Mouse (Mus musculus) adipocyte (in vitro differentiated cells): ENCODE measurements around the gene Olfr479.
"Not testable (repeated sequence)": the region's sequence is repeated elsewhere in the genome, so short reads cannot be mapped to it uniquely, and the experiment has no call there.

Source experiments
- DNase-seq: peaks from one replicate; pipeline ENCODE4 v3.0.0-alpha.2; 2016; ENCODE audit warnings: low spot score

Gene Olfr479

GRCm38 (mm10) chr7:108050393-108050792 is at the start of gene Olfr479:
TSS of gene Olfr479 (plus strand) at chr7:108050693.
- no peak for DNase-seq

- not testable (repeated sequence) for DNase-seq
Observed at GRCm38 (mm10) chr7:108014256-108014655, 36.2 kb upstream of the Olfr479 start.

DNA sequence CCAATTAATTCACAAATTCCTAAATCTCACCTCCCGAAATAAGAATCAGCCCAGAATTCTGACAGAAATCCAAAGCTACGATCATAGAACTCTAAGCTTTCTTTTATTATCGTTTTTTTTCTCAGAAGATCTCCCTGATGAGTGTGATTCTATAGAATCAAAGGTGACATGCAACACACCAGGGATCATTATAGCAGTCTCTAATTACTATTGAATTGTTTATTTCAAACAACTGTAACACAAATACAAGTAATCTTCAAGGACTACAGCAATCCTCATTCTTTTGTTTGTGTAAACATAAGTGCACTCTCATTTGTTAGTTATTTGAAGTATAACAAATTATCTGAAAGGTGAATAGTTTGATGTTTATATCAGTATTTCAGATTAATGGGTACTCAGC is 16.6 kb upstream of the Olfr479 start, which contains the start of gene Olfr478:
TSS of gene Olfr478 (minus strand) at position 101 of the 400 bp plus-strand sequence.
- DNase-seq, result no peak

DNA sequence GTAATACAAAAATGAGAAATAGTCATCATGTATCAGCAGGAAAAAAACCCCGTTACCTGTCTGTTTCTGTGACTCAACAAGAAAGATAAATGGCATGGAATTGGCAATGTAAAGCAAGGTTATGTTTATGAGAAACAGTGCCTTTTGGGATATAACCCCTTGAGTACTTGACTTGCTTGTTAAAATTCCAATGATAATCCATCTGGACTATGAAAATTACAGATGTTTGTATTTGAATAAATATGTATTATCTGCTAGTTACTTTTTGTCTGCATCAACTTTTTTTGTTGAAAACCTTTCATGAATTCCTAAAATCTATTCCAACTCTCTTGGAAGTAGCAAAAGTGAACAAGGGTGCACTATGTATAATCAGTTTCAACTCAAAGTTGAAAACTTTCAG is 16.8 kb downstream of the Olfr479 start, which contains the start of gene Olfr480:
TSS of gene Olfr480 (minus strand) at position 101 of the 400 bp plus-strand sequence.
- no peak for DNase-seq

DNA sequence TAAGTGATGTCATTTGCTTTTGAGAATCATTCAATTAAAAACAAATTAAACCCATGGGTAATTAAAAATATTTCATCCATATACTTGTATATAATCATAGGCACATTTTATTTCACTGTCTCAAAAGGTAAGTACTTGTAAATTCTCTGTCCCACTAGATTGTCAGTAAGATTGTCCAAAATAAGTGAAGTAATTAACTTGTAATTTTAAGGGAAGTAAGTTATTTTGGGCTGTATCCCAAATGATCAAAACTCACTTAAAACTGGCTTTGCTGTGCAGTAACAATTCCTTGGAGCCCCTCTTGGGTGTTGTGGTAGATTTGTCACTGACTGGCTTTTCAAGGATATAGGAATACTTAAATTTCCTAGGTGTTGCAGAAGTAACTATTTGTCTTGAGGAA is 29.1 kb downstream of the Olfr479 start, which contains the start of gene Olfr481:
TSS of gene Olfr481 (plus strand) at position 301 of the 400 bp plus-strand sequence.
- no peak for DNase-seq

- DNase-seq, result no peak
Observed at GRCm38 (mm10) chr7:108097486-108097885, 47.0 kb downstream of the Olfr479 start, which contains the start of gene Olfr482. TSS of gene Olfr482 (minus strand) at chr7:108097586.

DNA sequence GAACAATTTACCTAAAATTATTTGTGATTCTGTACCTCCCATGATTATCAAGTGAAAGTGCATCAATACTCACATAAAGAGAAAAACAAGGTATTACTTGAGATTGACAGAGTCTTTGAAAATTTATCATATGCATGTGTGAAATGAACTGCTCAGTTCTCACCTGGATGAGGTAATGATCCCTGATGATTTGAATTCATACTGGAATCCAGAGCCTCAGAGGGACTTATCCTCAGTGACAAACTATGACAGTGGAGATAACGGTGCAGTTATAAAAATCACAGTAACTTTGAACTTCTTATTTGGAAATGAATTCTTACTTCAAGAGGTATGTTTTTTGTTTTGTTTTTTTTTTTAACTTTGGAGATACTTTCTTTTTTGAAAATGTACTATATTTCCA is 50.1 kb downstream of the Olfr479 start, which contains the start of gene Olfr483:
TSS of gene Olfr483 (plus strand) at position 301 of the 400 bp plus-strand sequence.
- DNase-seq, result no peak
